Mouse (Mus musculus) heart, embryonic 11.5 days (tissue): ENCODE data around the gene Ugcg. TPM values are rescaled to one million over a fixed set of nuclear protein-coding genes. Genes with fewer than 3 reads are reported as not detected.

Source experiments
- ATAC-seq: fragments of 200-750 bp; cut with Nextera tagmentation; replicated peaks from 2 replicates; pipeline ENCODE4 v1.8.0; 2017; ENCODE audit warnings: moderate library complexity; ENCODE audit not compliant: insufficient number of reproducible peaks, low FRiP score, low TSS enrichment
- H3K27ac ChIP-seq: fragments of 300-500 bp; sonication (generic); 2 replicates; pipeline ENCODE4 v1.5.1; 2014; ENCODE audit warnings: mild to moderate bottlenecking, low read depth, low read length
- H3K27me3 ChIP-seq: fragments of 300-500 bp; sonication (generic); 2 replicates; pipeline ENCODE4 v1.6.1; 2014; ENCODE audit warnings: mild to moderate bottlenecking, low read length, mixed read lengths; ENCODE audit not compliant: control insufficient read depth, insufficient read depth
- H3K36me3 ChIP-seq: fragments of 300-500 bp; sonication (generic); 2 replicates; pipeline ENCODE4 v1.6.1; 2014; ENCODE audit warnings: mild to moderate bottlenecking, low read length, moderate library complexity, mixed read lengths; ENCODE audit not compliant: control insufficient read depth, insufficient read depth
- H3K4me1 ChIP-seq: fragments of 300-500 bp; sonication (generic); 2 replicates; pipeline ENCODE4 v1.6.1; 2014; ENCODE audit warnings: low read length; ENCODE audit not compliant: control insufficient read depth, insufficient read depth
- H3K4me2 ChIP-seq: fragments of 300-500 bp; sonication (generic); 2 replicates; pipeline ENCODE4 v1.6.1; 2014; ENCODE audit warnings: mild to moderate bottlenecking, moderate library complexity
- H3K4me3 ChIP-seq: fragments of 300-500 bp; sonication (generic); 2 replicates; pipeline ENCODE4 v1.5.1; 2014; ENCODE audit warnings: low read depth, low read length
- H3K9ac ChIP-seq: fragments of 300-500 bp; sonication (generic); 2 replicates; pipeline ENCODE4 v1.6.1; 2014; ENCODE audit warnings: mild to moderate bottlenecking, low read depth, low read length, moderate library complexity
- H3K9me3 ChIP-seq: fragments of 300-500 bp; sonication (generic); replicated peaks from 2 replicates; pipeline ENCODE4 v1.6.1; 2016; ENCODE audit warnings: low read length; ENCODE audit not compliant: control insufficient read depth
- WGBS: fragments of 180-500 bp; shearing (Covaris S2); extraction: QIAGEN DNeasy Blood & Tissue Kit; methylation state at CpG from one replicate; pipeline ENCODE4 v1.1.7; 2014; ENCODE audit not compliant: insufficient replicate concordance; 5-methylcytosine and 5-hydroxymethylcytosine counted together
- polyA plus RNA-seq: library from polyadenylated mRNA; unstranded; fragments of >200 nt; fragmentation: Nextera tagmentation; extraction: Ambion mirVana; gene quantifications from 2 replicates; pipeline ENCODE4 v1.2.1, GENCODE M21; 2014

Gene Ugcg
- polyA plus RNA-seq, 1 experiment from 2014 or later: 14.8 TPM

DNA sequence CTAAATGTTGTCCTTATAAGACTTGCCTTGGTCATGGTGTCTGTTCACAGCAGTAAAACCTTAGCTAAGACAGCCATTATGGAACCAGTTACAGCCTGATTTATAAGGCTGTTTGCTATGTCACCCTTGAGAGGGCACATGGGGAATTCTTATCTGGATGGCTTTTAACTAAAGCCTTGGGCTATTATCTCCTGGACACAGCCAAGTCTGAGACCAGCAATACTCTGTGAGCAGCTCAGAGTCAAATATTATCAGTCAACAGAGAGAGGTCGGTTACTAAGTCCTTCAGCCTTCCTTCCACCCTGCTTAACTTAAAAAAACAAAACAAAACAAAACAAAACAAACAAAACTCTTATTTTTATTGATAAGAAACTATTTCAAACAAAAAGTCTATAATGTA lies 58.5 kb downstream of the Ugcg start:
- 39% methylated on average over 1 of the region's 1 CpGs for WGBS
- Histone ChIP-seq H3K4me1 (no peaks in the 10 kb centered on the region), H3K9me3 (no peaks in the 10 kb centered on the region), H3K36me3 (no peaks in the 10 kb centered on the region), H3K9ac (no peak overlapping the region), H3K27me3 (no peaks in the 10 kb centered on the region), H3K27ac (peak overlapping the region; percentile 78), H3K4me2 (no peak overlapping the region), H3K4me3 (no peak overlapping the region)
- ATAC-seq: peak; percentile 80

DNA sequence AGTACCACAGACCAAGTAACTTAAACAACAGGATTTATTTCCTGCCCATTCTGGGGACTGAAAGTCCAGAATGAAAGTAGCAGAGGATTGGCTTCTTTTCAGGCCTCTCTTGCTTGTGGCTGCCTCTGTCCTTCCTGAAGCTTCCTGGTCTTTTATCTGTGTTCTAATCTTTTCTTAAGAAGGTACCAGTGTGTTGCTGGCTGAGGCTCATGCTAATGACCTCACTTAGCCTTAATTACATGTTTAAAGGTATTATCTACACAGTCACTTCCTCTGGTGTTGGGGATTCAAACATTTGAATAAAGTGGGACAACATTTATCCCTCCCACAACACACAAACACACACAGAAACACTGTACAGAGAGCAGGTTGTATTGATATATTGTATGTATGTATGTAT lies 59.0 kb downstream of the Ugcg start:
- Histone ChIP-seq H3K9me3 (no peaks in the 10 kb centered on the region), H3K4me2 (no peak overlapping the region), H3K9ac (no peak overlapping the region), H3K27me3 (no peaks in the 10 kb centered on the region), H3K4me3 (no peak overlapping the region), H3K36me3 (no peaks in the 10 kb centered on the region), H3K27ac (peak overlapping the region; percentile 78; the same call in 1 of the 2 replicates), H3K4me1 (no peaks in the 10 kb centered on the region)
- ATAC-seq: no peak

DNA sequence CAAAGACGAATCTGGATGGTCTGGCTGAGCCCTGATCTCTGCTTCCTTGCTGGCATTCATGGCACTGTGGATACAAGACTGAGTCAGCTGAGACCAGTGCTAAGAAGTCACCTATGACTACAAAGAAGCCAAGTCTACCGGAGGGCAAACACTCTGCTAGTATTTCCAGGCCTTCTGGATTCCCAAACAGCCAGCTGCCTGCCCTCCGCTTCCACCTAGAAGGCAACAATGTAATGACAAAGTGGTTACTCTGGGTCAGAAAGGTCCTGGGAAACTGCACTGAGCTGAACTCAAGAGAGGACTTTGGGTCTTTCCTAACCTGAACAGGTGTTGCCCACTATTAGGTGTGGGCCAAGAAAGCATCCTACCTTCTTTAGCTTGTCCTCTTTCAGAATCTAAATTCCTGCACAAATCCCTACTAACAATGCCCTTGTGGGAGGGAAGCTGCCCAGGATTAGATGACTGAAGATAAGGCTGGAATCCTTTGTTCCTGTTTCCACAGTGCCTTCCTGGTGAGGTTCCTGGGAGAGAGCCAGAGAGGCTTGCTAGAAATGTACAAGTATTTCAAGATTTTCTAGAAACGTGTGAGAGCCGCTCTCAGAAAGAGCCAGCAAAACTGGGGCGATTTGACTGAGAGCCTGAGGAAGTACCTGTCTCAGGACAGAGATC lies 63.5 kb downstream of the Ugcg start:
- Histone ChIP-seq H3K4me3 (no peak overlapping the region), H3K4me2 (no peak overlapping the region), H3K36me3 (no peaks in the 10 kb centered on the region), H3K27ac (no peak overlapping the region), H3K27me3 (no peaks in the 10 kb centered on the region), H3K9me3 (no peaks in the 10 kb centered on the region), H3K9ac (no peak overlapping the region), H3K4me1 (no peaks in the 10 kb centered on the region)
- ATAC-seq: no peak
- 76% methylated on average over 6 of the region's 6 CpGs for WGBS

DNA sequence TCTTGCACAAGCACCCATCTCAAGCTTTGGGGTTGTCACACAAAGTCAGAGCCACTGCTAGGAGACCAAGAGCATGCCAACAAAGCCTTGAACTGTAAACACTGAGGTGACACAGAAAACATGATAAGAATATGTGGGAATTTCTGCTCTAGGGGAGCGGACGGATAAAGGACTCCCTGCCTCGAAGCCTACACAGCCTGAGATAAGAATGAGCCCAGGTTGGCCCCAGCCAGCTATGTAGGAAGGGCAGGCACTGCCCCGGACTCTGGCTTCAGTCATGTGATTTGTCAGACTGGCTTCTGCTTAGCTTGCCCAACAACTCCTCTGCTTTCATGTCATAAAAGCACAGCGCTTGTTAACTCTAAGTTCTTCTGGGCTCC lies 64.0 kb downstream of the Ugcg start:
- Histone ChIP-seq H3K4me3 (no peak overlapping the region), H3K9me3 (no peaks in the 10 kb centered on the region), H3K27me3 (no peaks in the 10 kb centered on the region), H3K36me3 (no peaks in the 10 kb centered on the region), H3K4me2 (no peak overlapping the region), H3K27ac (no peak overlapping the region), H3K9ac (no peak overlapping the region), H3K4me1 (no peaks in the 10 kb centered on the region)
- WGBS: 62% methylated on average over 5 of the region's 5 CpGs
- no peak; the same call in 1 of the 2 replicates for ATAC-seq

- H3K9ac ChIP-seq: no peak overlapping the region
- no peaks in the 10 kb centered on the region for H3K9me3 ChIP-seq
- H3K4me2 ChIP-seq: no peak overlapping the region
- no peak overlapping the region for H3K27ac ChIP-seq
- no peak for ATAC-seq
- H3K4me1 ChIP-seq: no peaks in the 10 kb centered on the region
- 79% methylated on average over 6 of the region's 6 CpGs for WGBS
- H3K36me3 ChIP-seq: no peaks in the 10 kb centered on the region
- no peak overlapping the region for H3K4me3 ChIP-seq
- no peaks in the 10 kb centered on the region for H3K27me3 ChIP-seq
These were observed 65.3 kb downstream of the Ugcg start for GRCm38 (mm10) chr4:59254397-59254796.

- Histone ChIP-seq H3K4me2 (no peak overlapping the region), H3K4me3 (no peak overlapping the region), H3K36me3 (no peaks in the 10 kb centered on the region), H3K27ac (no peak overlapping the region), H3K4me1 (no peaks in the 10 kb centered on the region), H3K27me3 (no peaks in the 10 kb centered on the region), H3K9ac (no peak overlapping the region), H3K9me3 (no peaks in the 10 kb centered on the region)
- ATAC-seq: no peak
- 74% methylated on average over 5 of the region's 5 CpGs for WGBS
These were observed 66.9 kb downstream of the Ugcg start for GRCm38 (mm10) chr4:59255988-59256387.

DNA sequence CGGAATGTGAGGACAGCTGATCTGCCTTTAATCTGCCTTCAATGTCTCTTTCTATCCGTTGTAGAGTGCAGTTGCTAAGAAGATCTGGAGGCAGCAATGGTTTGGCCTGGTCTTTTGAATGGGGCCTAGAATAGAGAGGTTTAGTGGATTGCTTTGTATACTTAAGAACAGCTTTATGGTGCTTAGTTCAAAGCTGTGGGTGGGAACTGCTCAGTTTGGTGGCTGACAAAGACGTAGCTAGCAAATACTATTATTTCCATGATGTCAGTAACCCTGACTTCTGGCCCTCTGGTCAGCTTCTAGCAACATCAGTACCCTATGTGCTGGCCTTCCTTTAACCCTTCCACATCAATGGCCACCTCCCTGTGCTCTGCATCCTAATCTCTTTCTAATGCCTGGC lies 68.8 kb downstream of the Ugcg start:
- Histone ChIP-seq H3K4me3 (no peak overlapping the region), H3K36me3 (no peaks in the 10 kb centered on the region), H3K9ac (no peak overlapping the region), H3K4me2 (no peak overlapping the region), H3K27me3 (no peaks in the 10 kb centered on the region), H3K27ac (no peak overlapping the region), H3K9me3 (no peaks in the 10 kb centered on the region), H3K4me1 (no peaks in the 10 kb centered on the region)
- ATAC-seq: no peak
- 65% methylated on average over 3 of the region's 3 CpGs for WGBS

GRCm38 (mm10) chr4:59258771-59259170 lies 69.7 kb downstream of the Ugcg start:
- Histone ChIP-seq H3K27ac (no peak overlapping the region), H3K4me3 (no peak overlapping the region), H3K9me3 (no peaks in the 10 kb centered on the region), H3K27me3 (no peaks in the 10 kb centered on the region), H3K4me2 (no peak overlapping the region), H3K9ac (no peak overlapping the region), H3K36me3 (no peaks in the 10 kb centered on the region), H3K4me1 (no peaks in the 10 kb centered on the region)
- WGBS: 81% methylated on average over 2 of the region's 2 CpGs
- ATAC-seq: no peak

- H3K36me3 ChIP-seq: no peaks in the 10 kb centered on the region
- H3K27me3 ChIP-seq: no peaks in the 10 kb centered on the region
- no peak overlapping the region for H3K4me2 ChIP-seq
- H3K27ac ChIP-seq: no peak overlapping the region
- no peaks in the 10 kb centered on the region for H3K4me1 ChIP-seq
- H3K9ac ChIP-seq: no peak overlapping the region
- WGBS: 87% methylated on average over 1 of the region's 1 CpGs
- H3K4me3 ChIP-seq: no peak overlapping the region
- no peak for ATAC-seq
- no peaks in the 10 kb centered on the region for H3K9me3 ChIP-seq
These were observed 70.7 kb downstream of the Ugcg start for GRCm38 (mm10) chr4:59259806-59260205.
